Mouse (Mus musculus) olfactory bulb, adult 2 months (tissue): ENCODE measurements at regions not wholly inside any gene's neighbourhood (a gene's known extent, or its start where the extent isn't known, plus 50 kb on each side); places are given as distances from the start of the nearest gene placed in this dataset.

Source experiments
- H3K27ac ChIP-seq: fragments of 200-500 bp; 2 replicates; pipeline ENCODE4 v1.5.1; 2012; ENCODE audit warnings: low read depth, low read length; ENCODE audit not compliant: insufficient read depth
- H3K4me1 ChIP-seq: fragments of 200-500 bp; 2 replicates; pipeline ENCODE4 v1.6.1; 2012; ENCODE audit warnings: low read length; ENCODE audit not compliant: control insufficient read depth, insufficient read depth
- H3K4me3 ChIP-seq: fragments of 200-500 bp; 2 replicates; pipeline ENCODE4 v1.5.1; 2012; ENCODE audit warnings: mild to moderate bottlenecking, low read depth, low read length, moderate library complexity; ENCODE audit not compliant: insufficient read depth
- CTCF ChIP-seq: fragments of 200-500 bp; IDR thresholded peaks from 2 replicates; pipeline ENCODE4 v1.5.1; 2012; ENCODE audit warnings: low read depth, mild to moderate bottlenecking, low read length, moderate library complexity; ENCODE audit not compliant: insufficient read depth
- POLR2A ChIP-seq: fragments of 200-500 bp; IDR thresholded peaks from 2 replicates; pipeline ENCODE4 v1.6.1; 2012; ENCODE audit warnings: mild to moderate bottlenecking, low read depth, low read length, moderate library complexity; ENCODE audit not compliant: insufficient read depth
- whole genome bisulfite sequencing: fragments of 180-500 bp; shearing (Covaris S2); methylation state at CpG from one replicate; pipeline ENCODE4 v1.1.7; 2018; 5-methylcytosine and 5-hydroxymethylcytosine counted together

- TF ChIP-seq CTCF (no peak), POLR2A (no peak)
- 97% methylated on average over 6 of the region's 6 CpGs for WGBS
Measured at GRCm38 (mm10) chr12:70758080-70758479, 67.2 kb upstream of the Frmd6 start.

GRCm38 (mm10) chr12:70763542-70763941 is 61.8 kb upstream of the Frmd6 start:
- no peak for TF ChIP-seq POLR2A
- no peak for TF ChIP-seq CTCF
- Histone ChIP-seq H3K27ac (no peak overlapping the region), H3K4me1 (no peaks in the 10 kb centered on the region), H3K4me3 (no peak overlapping the region)
- WGBS = 88% methylated on average over 12 of the region's 12 CpGs

More at GRCm38 (mm10) chr12:70758080-70758479, 67.2 kb upstream of the Frmd6 start:
- H3K4me3 ChIP-seq = no peak overlapping the region
- no peaks in the 10 kb centered on the region for H3K4me1 ChIP-seq
- H3K27ac ChIP-seq = no peak overlapping the region

- peaks cover 5% of the 10 kb centered on the region for H3K4me1 ChIP-seq
- WGBS = 93% methylated on average over 4 of the region's 4 CpGs
Measured at GRCm38 (mm10) chr12:70766319-70766718, 59.0 kb upstream of the Frmd6 start.

GRCm38 (mm10) chr12:70767959-70768358 is 57.4 kb upstream of the Frmd6 start:
- H3K27ac ChIP-seq = no peak overlapping the region
- WGBS = 80% methylated on average over 4 of the region's 4 CpGs
- no peak for TF ChIP-seq POLR2A
- TF ChIP-seq CTCF = no peak
- H3K4me3 ChIP-seq = no peak overlapping the region
- H3K4me1 ChIP-seq = peaks cover 5% of the 10 kb centered on the region

More at GRCm38 (mm10) chr12:70766319-70766718, 59.0 kb upstream of the Frmd6 start:
- Histone ChIP-seq H3K27ac (no peak overlapping the region), H3K4me3 (no peak overlapping the region)
- TF ChIP-seq CTCF (no peak), POLR2A (no peak)

- TF ChIP-seq POLR2A = no peak
- TF ChIP-seq CTCF = no peak
- peaks cover 5% of the 10 kb centered on the region for H3K4me1 ChIP-seq
- no peak overlapping the region for H3K4me3 ChIP-seq
- 91% methylated on average over 9 of the region's 9 CpGs for WGBS
- H3K27ac ChIP-seq = no peak overlapping the region
Measured at GRCm38 (mm10) chr12:70768745-70769144, 56.6 kb upstream of the Frmd6 start.

- Histone ChIP-seq H3K4me1 (peaks cover 5% of the 10 kb centered on the region), H3K27ac (no peak overlapping the region), H3K4me3 (no peak overlapping the region)
- WGBS = 87% methylated on average over 12 of the region's 12 CpGs
- TF ChIP-seq POLR2A (no peak), CTCF (no peak)
Measured at GRCm38 (mm10) chr12:70769538-70770176, 55.7 kb upstream of the Frmd6 start.

GRCm38 (mm10) chr12:70774006-70774405 is 51.3 kb upstream of the Frmd6 start:
- TF ChIP-seq POLR2A = no peak
- TF ChIP-seq CTCF = no peak
- 66% methylated on average over 5 of the region's 5 CpGs for WGBS
- Histone ChIP-seq H3K27ac (no peak overlapping the region), H3K4me1 (peaks cover 13% of the 10 kb centered on the region), H3K4me3 (no peak overlapping the region)

GRCm38 (mm10) chr12:70774816-70775591 is 50.3 kb upstream of the Frmd6 start:
- H3K27ac ChIP-seq = no peak overlapping the region
- TF ChIP-seq CTCF (no peak), POLR2A (no peak)
- WGBS = 92% methylated on average over 8 of the region's 8 CpGs
- peaks cover 13% of the 10 kb centered on the region for H3K4me1 ChIP-seq
- no peak overlapping the region for H3K4me3 ChIP-seq
